Mouse (Mus musculus): ENCODE measurements around the gene Ap5s1.
A peak's percentile ranks its signal among the peaks of the same experiment; 100 is the strongest.

Ap5s1 gene

GRCm38 (mm10) chr2:131187602-131187922 lies 19.3 kb upstream of the Ap5s1 start:
- no peak for DNase-seq (ENCODE audit: extremely low read depth, low read depth)

- no peak for DNase-seq (ENCODE audit: extremely low read depth, low read depth)
These were observed 18.6 kb upstream of the Ap5s1 start for GRCm38 (mm10) chr2:131188311-131188710.

DNA sequence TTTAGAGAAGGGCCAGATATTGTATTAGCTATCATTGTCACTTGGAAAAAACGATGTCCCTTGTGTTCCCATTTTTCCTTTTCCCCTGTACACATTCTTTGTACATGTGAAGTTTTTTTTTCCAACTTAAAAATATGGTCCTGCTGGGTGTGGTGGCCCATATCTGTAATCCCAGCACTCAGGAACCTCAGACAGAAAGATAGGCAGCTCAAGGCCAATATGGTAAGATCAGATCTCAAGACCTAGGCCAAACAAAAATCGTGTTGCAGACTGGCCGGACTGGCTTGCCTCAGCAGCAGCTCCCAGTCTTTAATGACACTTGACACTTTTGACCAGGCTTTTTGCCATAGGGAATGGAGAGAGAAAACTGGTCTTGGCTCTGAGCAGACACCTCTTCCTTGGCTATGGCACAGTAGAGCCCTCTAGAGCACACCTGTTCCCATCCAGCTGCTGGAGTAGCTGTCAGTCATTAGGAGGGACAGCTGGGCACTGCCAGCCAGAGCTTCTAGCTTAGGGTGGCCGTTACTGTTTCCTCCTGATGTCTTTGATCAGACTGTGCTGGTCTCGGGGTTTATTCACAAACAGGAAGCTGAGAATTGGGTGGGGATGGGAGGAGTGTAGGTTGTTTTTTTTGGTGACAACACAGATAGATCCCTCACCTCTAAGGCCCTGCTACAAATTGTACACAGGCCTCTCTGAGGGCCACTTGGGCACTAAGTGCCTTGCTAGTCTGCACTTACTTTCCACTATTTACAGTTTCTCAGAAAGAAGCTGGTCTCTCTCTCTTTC lies 17.2 kb upstream of the Ap5s1 start:
- no peak for DNase-seq (ENCODE audit: extremely low read depth, low read depth)

DNA sequence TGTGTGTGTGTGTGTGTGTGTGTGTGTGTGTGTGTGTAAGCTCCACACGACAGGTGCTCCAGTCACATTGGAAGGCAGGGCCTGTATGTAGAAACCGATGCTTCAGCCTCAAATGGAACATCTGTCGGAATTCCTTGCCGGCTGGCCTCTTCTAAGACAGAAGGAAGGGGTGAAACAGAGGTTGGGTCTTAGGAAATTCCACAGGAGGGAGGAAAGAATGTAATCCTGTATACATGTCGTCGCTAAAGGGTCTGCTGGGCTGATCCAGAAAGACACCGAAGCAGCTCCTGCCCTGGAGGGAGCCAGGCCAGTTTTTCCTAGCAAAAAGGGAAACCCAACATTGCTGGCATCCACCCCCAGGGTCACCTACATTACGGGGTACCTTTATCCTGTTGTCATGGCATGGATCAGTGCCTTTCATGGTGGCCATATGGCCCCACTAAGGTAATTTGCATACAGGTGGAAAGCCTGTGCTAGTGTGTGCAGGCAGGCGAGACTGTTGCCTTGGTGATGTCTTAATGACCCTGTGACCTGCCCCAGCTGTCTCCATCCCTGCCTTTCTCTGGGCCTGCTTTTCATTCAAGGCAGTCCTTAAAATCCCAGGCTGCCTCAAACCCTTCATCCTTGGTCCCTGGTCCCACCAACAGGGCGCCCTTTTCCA lies 16.4 kb upstream of the Ap5s1 start:
- DNase-seq (ENCODE audit: extremely low read depth, low read depth) = no peak

- DNase-seq (ENCODE audit: extremely low read depth, low read depth) = no peak
These were observed 15.9 kb upstream of the Ap5s1 start for GRCm38 (mm10) chr2:131191005-131191390.

- no peak for DNase-seq (ENCODE audit: extremely low read depth, low read depth)
These were observed 10.1 kb upstream of the Ap5s1 start for GRCm38 (mm10) chr2:131196606-131197316.

DNA sequence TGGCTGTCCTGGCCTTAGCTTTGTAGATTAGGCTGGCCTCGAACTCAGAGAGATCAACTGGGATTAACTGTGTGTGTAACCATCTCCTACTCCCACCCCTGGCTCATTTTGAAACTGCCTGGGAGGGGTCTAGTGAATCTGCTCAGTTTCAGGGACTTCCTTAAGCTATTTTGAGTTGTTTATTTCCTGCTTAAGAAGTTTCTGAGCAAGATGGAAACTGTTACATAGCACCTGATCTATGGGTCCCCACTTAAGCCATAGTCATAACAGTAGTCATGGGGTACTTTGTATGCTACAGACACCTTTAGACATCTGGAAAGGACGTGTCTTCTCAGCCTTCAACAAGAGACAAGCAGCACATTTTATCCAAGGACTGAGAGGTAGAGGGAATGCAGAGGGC lies 6.2 kb upstream of the Ap5s1 start:
- no peak for DNase-seq (ENCODE audit: extremely low read depth, low read depth)

DNA sequence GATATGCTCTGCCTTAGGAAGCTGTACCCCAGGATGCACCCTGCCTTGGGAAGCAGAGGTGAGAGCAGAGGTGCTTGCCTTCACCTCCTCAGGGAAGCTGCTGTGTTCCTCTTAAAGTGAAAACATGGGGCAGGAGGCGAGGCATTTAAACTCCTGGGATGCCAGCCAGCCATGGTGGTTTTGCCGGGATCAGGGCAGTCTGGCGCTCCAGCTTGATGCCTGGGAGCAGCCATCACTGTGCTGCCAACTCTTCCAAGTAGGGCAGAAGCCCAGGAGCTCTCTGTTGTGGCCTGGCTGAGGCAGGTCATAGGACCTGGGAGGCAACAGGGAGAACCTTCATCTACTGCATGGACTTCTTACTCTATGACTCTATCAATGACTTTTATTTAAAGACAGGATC lies 5.6 kb upstream of the Ap5s1 start:
- no peak for DNase-seq (ENCODE audit: extremely low read depth, low read depth)

DNA sequence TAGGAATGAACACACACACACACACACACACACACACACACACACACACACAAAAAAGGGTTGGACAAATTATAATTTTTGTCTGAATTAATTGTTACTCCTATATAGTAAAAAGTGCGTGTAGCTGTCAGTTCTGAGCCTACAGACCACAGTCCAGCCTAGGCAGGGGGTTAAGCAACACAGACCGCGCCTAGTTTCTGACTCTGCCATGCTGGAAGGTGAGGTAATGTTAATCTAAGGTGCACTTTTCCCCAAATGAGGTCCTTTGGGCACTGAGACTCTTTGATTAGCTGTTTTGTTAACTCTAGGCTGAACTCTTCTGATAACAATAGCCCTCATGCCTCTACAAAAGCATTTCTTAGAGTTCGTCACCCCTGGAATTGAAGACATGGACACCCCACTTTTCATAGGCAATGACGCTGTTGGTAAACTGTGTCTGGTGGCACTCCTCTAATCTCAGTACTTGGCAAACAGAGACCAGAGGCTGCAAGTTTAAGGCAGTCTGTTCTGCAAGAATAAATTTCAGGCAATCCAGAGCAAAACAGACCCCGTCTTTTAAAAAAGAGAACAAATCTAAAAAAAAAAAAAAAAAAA lies 3.0 kb upstream of the Ap5s1 start:
- no peak for DNase-seq (ENCODE audit: extremely low read depth, low read depth)

DNA sequence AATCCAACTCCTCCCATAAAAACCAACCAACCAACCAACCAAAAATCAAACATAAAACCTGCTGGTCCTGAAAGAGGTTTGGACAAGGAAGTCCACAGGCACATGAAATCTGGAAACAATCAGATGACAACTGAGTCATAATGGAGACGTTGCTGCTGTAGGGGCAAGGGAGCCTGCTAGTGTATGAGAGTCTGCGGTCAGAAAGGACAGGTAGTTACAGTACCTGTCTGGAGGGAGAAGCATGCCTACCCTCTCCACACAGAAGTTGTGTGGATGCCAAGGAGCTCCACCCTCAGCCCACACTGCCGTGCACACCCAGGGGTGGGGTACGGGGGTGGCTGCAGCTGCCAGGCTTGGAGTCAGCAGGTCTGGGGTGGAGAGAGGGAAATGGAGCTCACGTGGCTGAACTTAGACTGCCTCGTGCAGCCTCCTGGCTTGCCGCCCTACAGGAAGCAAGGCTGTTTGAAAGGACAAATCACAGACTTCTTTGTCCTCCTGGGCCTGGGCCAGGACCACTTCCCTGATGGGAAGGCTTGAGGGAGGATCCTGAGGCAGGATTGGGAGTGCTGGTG lies 2.4 kb upstream of the Ap5s1 start:
- no peak for DNase-seq (ENCODE audit: extremely low read depth, low read depth)

- DNase-seq (ENCODE audit: extremely low read depth, low read depth) = peak; percentile 93
These were observed 1.2 kb upstream of the Ap5s1 start for GRCm38 (mm10) chr2:131205521-131206182.

DNA sequence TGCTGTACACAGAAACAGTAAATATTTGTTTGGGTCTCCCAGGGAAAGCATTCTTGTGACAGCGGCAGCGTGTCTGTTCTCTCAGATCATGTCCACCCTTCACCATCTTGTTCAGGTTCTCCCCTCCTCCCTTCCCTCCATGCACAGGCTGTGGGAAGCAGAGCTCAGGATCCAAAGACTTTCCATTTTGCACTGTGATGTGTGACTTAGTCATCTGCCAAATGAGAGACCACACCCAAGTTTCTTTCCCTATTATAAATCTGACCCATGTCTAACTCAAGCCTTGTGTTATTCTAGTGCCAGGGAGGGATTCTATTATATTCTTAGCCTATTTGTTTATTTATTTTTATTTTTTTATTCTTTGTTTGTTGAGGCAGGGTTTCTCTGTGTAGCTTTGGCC lies 1.5 kb downstream of the Ap5s1 start:
- no peak for DNase-seq (ENCODE audit: extremely low read depth, low read depth)

DNA sequence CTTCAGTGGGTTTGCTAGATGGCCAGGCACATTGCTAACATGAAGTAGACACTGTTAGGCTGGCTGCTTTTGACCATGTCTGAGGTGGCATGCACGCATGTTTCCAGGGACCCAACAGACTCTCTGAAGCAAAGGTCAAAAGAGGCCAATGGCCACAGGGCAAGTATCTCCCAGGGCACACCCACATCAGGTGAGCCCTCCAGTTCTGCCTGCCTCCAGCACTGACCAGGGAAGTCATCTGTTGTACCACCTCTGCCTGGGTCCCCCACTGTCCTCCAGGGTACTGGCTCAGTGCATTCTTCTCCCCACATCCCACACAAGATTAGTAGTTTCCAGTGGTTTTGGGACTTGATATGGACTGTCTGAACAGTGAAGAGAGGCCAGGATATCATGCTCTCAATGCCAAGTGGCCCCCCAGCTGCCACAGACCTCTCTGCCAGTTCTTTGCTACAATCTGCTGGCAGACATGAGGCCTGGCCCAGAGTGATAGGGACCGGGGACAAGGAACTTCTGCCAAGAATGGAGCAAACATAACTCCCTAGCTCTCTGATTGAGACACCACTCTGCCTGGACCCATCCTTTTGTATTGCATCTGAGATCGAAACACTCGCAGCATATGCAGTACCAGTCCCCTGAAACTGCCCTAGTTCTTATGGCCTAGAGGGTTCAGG lies 2.4 kb downstream of the Ap5s1 start:
- DNase-seq (ENCODE audit: extremely low read depth, low read depth) = no peak

- peak; percentile 80 for DNase-seq (ENCODE audit: extremely low read depth, low read depth)
These were observed 3.3 kb downstream of the Ap5s1 start for GRCm38 (mm10) chr2:131209969-131210792.

GRCm38 (mm10) chr2:131211026-131211615 lies 4.2 kb downstream of the Ap5s1 start:
- no peak for DNase-seq (ENCODE audit: extremely low read depth, low read depth)

- DNase-seq (ENCODE audit: extremely low read depth, low read depth) = no peak
These were observed 6.9 kb downstream of the Ap5s1 start for GRCm38 (mm10) chr2:131213773-131214172.

DNA sequence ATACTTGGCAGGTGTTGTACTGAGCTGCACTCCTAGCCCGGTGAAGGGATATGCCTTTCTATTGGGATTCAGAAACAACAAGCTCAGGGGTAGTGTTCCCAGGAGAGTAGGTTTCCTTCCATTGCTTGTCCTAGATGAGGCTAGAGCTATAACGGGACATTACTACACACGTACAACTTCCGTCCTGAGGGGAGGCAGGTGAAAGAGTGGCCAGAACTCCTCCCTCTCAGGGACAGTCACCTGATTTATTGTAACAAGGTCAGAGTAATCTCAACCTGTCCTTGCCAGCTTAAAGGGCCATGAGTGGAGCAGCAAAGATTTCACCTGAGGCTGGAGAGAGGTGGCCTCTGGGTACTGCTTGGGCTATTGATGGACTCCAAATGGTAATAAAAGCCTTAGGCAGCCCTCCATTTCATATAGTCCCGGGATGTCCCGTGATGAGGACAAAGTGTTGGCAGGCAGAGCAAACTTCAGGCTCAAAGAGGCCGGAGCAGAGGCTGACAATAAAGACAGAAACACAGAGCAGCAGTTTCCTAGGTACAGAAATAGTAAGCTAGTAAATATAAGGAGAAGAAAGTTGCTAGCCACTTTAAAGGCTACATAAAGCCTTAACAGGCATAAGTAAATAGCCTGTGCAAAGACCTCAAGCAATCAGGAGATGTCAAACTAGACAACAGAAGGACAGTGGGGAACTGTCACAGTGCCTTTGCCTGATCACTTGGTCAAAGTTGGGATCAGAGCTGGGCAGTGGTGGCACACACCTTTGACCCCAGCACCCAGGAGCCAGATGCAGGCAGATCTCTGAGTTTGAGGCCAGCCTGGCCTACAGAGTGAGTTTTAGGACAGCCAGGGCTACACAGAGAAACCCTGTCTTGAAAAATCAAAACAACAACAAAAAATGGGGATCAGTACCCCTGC lies 9.3 kb downstream of the Ap5s1 start:
- no peak for DNase-seq (ENCODE audit: extremely low read depth, low read depth)

DNA sequence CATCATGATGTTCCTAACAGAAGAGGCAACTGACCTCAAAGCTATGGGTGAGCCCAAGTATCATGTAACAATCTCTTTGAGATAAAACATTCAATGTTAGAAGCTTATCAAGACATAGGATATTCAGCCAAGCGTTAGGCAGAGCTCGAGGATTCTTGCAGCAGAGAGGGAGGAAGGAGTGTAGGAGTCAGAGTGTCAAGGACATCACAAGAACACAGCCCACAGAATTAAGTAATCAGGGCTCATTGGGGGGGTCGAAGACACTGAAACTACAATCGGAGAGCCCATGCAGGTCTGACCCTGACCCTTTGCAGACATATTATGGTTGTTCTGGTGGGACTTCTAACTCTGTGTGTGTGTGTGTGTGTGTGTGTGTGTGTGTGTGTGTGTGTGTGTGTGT lies 13.2 kb downstream of the Ap5s1 start:
- no peak for DNase-seq (ENCODE audit: extremely low read depth, low read depth)
